Mouse (Mus musculus): Measurements from ENCODE around the gene Plk3. TPM values are rescaled to one million over a fixed set of nuclear protein-coding genes. Genes with fewer than 3 reads are reported as not detected.

Plk3 gene
- polyA plus RNA-seq, 1 experiment from 2014 or later, result 2.0 TPM

DNA sequence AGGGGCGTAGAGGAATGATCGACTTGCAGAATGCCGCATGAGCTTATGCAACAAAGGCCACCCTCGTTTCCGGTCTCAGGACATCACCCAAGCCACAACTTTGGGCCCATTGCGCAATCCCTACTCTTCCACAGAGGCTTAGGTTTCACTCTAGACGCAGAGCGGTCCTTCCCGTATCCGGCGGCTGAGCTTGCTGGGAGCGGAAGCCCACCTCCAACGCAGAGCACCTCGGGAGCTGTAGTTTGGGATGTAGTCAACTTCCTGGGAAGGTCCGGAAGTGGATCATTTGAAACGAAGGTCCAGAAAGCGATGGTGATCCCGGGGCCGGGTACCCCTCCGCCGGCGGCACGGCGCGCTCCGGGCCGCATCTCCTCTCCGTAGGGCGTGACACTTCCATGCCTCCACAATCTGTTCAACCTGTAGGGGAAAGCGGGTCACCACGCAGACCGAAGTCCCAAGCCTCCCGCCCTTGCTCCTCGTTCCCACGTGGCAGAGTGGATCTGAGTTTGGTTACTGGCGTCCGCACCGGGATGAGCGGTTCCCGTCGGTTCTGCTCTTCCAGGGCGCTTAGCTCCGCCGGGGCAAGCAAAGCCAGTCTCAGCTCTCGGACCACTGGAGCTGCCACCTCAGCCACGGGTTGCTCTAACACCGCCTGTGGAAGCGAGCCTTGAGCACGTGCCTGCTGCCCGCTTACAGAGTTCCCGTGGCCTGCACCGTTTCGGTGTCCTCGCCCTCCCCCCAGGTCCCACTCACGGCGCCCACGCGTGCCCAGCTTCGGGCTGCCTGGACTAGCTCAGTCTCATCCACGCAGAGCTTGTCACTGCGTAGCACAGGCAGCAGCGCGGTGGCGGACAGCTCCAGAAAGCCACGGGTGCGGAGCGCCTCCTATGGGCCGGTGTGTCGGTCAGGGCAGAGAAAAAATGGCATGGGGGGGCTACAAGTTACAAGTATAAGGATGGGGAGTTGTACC, 13.0 kb downstream of the Plk3 start:
- peak overlapping the region; percentile 65 for H3K4me3 ChIP-seq (ENCODE audit: inconsistent target)
- H3K79me2 ChIP-seq (ENCODE audit: inconsistent target), result no peaks in the 10 kb centered on the region
- H3K27ac ChIP-seq, result peak overlapping the region; percentile 60
- no peaks in the 10 kb centered on the region for H3K36me3 ChIP-seq (ENCODE audit: inconsistent target)
- under 1% methylated on average over 69 of the region's 69 CpGs for WGBS (ENCODE audit: missing documents)

DNA sequence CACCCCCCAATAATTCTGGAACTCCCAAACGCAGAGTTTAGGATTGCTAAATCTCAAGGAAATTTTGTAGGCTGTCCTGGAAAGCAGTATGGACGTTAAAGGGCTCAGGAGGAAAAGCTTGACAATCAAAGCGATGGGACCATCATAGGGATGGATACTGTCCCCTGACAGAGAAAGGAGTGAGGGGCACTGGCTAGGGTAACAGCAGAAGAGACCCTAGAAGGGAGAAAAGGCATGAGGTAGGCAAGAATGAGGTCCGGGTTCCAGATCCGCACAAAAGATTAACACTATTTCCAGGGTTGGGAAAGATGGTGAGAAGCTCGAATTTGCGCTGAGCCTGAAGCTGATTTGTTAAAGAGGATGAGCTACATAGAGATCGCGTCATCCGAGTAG, 13.7 kb downstream of the Plk3 start:
- Histone ChIP-seq H3K79me2 (ENCODE audit: inconsistent target) (no peaks in the 10 kb centered on the region), H3K4me3 (ENCODE audit: inconsistent target) (peak overlapping the region; percentile 23), H3K36me3 (ENCODE audit: inconsistent target) (no peaks in the 10 kb centered on the region), H3K27ac (peak overlapping the region; percentile 60)
- WGBS (ENCODE audit: missing documents), result 9% methylated on average over 10 of the region's 10 CpGs

DNA sequence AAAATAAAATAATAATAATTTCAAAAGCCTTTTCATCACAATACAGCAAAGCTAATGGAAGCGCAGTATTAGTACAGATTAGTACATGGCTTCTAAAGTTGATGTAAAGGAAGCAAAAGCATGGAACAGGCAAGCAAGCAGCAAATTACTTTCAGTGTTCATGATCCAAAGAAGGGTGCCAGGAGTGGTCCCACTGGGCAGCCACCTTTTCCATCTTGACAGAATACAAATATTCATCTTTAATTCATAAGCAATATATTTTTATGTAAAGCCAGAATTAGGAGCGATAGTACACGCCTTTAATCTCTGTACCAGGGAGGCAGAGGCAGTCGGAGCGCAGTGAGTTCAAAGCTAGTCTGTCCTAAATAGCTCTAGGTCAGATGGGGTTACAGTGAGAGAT, 14.1 kb downstream of the Plk3 start:
- Histone ChIP-seq H3K36me3 (ENCODE audit: inconsistent target) (no peaks in the 10 kb centered on the region), H3K27ac (peak overlapping the region; percentile 60), H3K79me2 (ENCODE audit: inconsistent target) (no peaks in the 10 kb centered on the region), H3K4me3 (ENCODE audit: inconsistent target) (peak overlapping the region; percentile 23; the same call in 1 of the 2 replicates)
- WGBS (ENCODE audit: missing documents), result 81% methylated on average over 5 of the region's 5 CpGs

DNA sequence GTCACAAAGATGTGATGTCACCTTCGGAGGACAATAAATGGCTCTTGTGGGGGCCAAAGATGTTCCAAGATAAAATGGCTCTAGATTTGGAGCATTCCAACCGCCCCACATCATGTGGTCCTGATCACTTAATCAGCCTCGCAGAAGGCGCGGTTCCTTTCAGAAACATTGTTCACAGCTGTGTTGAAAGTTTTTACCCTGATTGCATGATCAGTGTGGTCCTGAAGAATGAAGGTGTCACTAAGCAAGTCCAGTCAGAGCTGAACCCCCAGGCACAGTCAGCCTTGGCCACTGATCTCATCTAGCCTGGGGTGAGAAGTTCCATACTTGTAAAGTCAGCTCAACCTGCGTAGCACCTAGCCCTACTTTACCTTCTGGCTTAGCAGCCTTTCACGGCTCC, 15.8 kb downstream of the Plk3 start:
- Histone ChIP-seq H3K27ac (no peak overlapping the region), H3K79me2 (ENCODE audit: inconsistent target) (no peaks in the 10 kb centered on the region)
- WGBS (ENCODE audit: missing documents), result 83% methylated on average over 7 of the region's 7 CpGs

DNA sequence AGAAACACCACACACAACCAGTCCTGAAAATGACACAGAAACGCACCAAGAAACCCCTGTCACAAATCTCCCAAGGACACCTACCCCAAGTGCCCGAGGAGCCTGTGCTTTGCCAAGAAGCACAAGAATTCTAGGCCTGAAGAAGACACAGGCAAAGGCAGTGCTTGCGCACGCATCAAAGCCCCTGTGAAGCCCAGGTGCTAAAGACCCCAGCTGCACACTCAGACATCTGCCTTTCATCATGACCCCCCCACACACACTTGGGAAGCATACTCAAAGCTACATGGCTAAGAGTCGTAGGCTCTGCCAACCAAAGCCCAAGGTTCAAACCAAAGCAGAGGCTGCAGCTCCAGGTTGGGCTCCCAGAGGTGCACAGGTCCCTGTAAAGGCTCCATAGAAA, 18.2 kb downstream of the Plk3 start:
- Histone ChIP-seq H3K79me2 (ENCODE audit: inconsistent target) (no peaks in the 10 kb centered on the region), H3K36me3 (ENCODE audit: inconsistent target) (no peaks in the 10 kb centered on the region), H3K4me3 (ENCODE audit: inconsistent target) (no peak overlapping the region), H3K27ac (no peak overlapping the region)
- WGBS (ENCODE audit: missing documents), result 91% methylated on average over 5 of the region's 5 CpGs

More for the DNA sequence above, 15.8 kb downstream of the Plk3 start:
- H3K4me3 ChIP-seq (ENCODE audit: inconsistent target), result no peak overlapping the region
- H3K36me3 ChIP-seq (ENCODE audit: inconsistent target), result no peaks in the 10 kb centered on the region

DNA sequence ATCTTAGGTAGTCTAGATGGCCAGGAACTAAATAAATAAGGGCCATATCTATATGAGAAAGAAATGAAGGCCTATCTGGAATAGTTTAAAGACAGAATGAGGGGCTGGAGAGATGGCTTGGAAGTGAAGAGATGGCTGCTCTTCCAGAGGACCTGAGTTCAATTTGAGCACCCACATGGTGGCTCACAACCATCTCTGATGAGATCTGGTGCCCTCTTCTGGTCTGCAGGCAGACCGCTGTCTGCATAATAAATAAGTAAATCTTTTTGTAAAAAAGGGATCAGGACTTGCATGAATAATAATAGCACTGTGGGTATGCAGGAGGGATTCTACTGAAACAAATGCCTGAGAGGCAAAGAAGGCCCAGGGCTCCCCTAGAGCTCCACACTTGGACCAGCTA, 20.5 kb downstream of the Plk3 start:
- H3K27ac ChIP-seq, result no peak overlapping the region
- no peaks in the 10 kb centered on the region for H3K79me2 ChIP-seq (ENCODE audit: inconsistent target)
- WGBS (ENCODE audit: missing documents), result 83% methylated on average over 1 of the region's 1 CpGs
- no peak overlapping the region for H3K4me3 ChIP-seq (ENCODE audit: inconsistent target)
- no peaks in the 10 kb centered on the region for H3K36me3 ChIP-seq (ENCODE audit: inconsistent target)

DNA sequence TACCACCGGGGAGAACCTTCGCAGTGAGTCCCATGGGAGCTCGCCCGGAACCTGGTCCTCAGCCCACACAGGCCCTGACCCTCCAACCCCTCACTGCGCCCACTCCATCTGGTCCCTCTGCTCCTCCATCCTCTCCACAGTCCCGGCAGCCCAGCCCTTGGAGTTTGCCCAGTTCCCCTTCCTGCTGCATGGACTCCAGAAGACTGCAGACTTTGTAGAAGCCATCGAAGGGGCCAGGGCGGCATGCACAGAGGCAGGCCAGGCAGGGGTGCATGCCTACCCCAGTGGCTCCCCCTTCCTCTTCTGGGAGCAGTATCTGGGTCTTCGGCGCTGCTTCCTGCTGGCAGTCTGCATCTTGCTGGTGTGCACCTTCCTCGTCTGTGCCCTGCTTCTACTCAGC, 22.8 kb downstream of the Plk3 start:
- H3K36me3 ChIP-seq (ENCODE audit: inconsistent target), result no peaks in the 10 kb centered on the region
- H3K27ac ChIP-seq, result no peak overlapping the region
- H3K79me2 ChIP-seq (ENCODE audit: inconsistent target), result no peaks in the 10 kb centered on the region
- WGBS (ENCODE audit: missing documents), result 80% methylated on average over 11 of the region's 11 CpGs
- no peak overlapping the region for H3K4me3 ChIP-seq (ENCODE audit: inconsistent target)

DNA sequence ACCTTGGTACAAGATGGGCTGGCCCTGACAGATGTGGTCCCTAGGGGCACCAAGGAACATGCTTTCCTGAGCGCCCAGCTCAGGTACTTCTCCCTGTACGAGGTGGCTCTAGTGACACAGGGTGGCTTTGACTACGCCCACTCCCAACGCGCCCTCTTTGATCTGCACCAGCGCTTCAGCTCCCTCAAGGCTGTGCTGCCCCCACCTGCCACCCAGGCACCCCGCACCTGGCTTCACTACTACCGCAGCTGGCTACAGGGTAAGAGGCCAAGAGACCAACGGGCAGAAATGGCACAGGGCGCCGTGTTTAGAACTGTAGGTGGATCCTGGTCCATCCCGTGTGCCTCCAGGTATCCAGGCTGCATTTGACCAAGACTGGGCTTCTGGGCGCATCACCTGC, 23.5 kb downstream of the Plk3 start:
- Histone ChIP-seq H3K27ac (no peak overlapping the region), H3K4me3 (ENCODE audit: inconsistent target) (no peak overlapping the region), H3K36me3 (ENCODE audit: inconsistent target) (no peaks in the 10 kb centered on the region), H3K79me2 (ENCODE audit: inconsistent target) (no peaks in the 10 kb centered on the region)
- 91% methylated on average over 11 of the region's 13 CpGs for WGBS (ENCODE audit: missing documents)

DNA sequence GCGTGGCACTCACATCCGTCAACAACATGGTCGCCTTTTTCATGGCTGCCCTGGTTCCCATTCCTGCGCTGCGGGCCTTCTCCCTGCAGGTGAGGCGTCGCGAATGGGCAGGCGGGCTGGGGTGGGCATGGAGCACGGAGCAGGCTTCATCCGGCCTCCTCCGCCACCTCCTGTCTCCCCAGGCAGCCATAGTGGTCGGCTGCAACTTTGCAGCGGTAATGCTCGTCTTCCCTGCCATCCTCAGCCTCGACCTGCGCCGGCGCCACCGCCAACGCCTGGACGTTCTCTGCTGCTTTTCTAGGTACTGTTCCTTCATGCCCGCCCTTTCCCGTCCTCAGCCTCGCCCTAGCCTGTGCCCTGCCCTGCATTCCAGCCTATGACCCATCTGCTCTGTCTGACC, 24.4 kb downstream of the Plk3 start:
- WGBS (ENCODE audit: missing documents), result 92% methylated on average over 25 of the region's 25 CpGs
- Histone ChIP-seq H3K79me2 (ENCODE audit: inconsistent target) (no peaks in the 10 kb centered on the region), H3K27ac (no peak overlapping the region), H3K36me3 (ENCODE audit: inconsistent target) (no peaks in the 10 kb centered on the region), H3K4me3 (ENCODE audit: inconsistent target) (no peak overlapping the region)

DNA sequence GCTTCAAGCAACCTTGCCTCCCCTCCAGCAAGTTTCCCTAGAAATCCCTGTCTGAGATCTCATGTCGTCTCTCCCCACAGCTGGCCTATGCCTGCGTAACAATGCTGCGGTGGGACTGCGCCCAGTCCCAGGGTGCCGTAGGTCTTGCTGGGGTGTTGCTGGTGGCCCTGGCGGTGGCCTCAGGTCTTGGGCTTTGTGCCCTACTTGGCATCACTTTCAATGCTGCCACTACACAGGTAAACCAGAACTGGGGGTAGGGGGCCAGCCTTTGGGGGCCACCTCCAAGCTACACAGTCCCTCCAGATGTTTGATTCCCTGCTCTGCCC, 25.3 kb downstream of the Plk3 start:
- Histone ChIP-seq H3K27ac (no peak overlapping the region), H3K79me2 (ENCODE audit: inconsistent target) (no peaks in the 10 kb centered on the region), H3K4me3 (ENCODE audit: inconsistent target) (no peak overlapping the region), H3K36me3 (ENCODE audit: inconsistent target) (no peaks in the 10 kb centered on the region)
- WGBS (ENCODE audit: missing documents), result 96% methylated on average over 6 of the region's 6 CpGs

DNA sequence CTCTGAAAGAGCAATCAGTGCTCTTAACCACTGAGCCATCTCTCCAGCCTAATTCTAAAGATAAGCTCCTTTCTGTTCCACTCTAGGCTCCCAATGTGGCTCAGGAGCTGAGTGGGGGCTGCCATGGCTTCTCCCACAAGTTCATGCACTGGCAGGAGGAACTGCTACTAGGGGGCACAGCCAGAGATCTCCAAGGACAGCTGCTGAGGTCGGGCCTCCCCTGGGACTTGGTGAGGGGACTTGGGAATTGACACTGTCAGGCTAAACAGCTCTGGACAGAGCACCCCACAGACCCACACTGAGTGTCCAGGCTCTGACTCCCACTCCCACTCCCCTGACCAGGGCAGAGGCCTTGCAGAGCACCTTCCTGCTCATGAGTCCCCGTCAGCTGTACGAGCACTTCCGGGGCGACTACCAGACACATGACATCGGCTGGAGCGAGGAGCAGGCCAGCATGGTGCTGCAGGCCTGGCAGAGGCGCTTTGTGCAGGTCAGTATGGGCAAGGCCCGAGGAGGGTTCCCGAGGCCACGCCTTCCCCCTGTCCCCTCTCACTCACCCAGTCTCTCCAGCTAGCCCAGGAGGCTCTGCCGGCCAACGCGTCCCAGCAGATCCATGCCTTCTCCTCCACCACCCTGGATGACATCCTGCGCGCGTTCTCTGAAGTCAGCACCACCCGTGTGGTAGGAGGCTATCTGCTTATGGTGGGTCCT, 25.8 kb downstream of the Plk3 start:
- Histone ChIP-seq H3K36me3 (ENCODE audit: inconsistent target) (no peaks in the 10 kb centered on the region), H3K79me2 (ENCODE audit: inconsistent target) (no peaks in the 10 kb centered on the region), H3K27ac (no peak overlapping the region), H3K4me3 (ENCODE audit: inconsistent target) (no peak overlapping the region)
- WGBS (ENCODE audit: missing documents), result 92% methylated on average over 18 of the region's 18 CpGs

DNA sequence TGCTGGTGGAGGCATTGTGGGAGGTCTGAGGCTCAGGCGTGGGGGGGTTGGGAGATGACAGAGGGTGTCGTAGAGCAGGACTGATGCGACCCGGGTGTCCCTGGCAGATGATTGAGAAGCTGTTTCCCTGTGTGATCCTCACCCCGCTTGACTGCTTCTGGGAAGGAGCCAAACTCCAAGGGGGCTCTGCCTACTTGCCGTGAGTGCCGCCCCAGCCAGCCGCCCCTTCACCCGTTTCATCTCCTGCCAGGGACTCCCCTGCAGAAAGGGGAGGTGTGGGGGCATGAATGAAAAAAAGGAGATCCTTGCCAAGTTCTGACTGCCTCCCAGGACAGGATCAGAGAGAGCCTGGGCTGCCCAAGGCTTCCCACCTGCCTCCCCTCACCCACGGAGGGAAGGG, 28.6 kb downstream of the Plk3 start:
- WGBS (ENCODE audit: missing documents), result 78% methylated on average over 10 of the region's 10 CpGs
- Histone ChIP-seq H3K36me3 (ENCODE audit: inconsistent target) (no peaks in the 10 kb centered on the region), H3K79me2 (ENCODE audit: inconsistent target) (no peaks in the 10 kb centered on the region), H3K4me3 (ENCODE audit: inconsistent target) (no peak overlapping the region), H3K27ac (no peak overlapping the region)

DNA sequence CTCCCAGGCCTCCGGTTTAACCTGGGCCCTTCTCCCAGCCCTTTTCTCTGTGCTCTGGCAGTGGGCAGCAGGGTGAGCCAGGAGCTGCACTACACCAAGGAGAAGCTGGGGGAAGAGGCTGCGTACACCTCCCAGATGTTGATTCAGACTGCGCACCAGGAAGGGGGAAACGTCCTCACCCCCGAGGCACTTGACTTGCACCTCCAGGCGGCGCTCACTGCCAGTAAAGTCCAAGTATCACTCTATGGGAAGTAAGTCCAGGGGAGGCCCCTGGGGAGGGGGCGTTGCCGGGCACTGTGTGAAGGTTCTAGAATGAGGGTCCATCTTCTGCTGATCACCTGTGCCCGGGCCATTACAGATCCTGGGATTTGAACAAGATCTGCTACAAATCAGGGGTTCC, 29.1 kb downstream of the Plk3 start:
- Histone ChIP-seq H3K27ac (no peak overlapping the region), H3K79me2 (ENCODE audit: inconsistent target) (no peaks in the 10 kb centered on the region)

DNA sequence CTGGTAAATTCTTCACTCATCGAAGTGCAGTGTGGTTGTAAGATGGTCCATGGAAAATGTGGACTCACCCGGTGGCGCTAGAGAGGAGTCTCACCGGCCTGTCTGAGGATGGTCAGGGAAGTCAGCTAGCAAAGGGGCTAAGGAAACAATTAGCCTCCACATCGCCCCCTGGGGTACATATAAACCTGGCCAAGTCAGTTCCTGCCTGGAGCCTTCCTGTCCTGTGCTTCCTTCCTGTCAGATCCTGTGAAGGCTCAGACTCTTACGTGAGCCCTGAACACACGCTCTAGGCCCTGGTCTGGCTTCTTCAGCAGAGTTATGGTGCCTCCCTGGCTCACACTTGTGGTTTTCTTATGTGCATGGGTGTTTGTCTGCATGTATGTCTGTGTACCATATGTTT, 32.5 kb downstream of the Plk3 start:
- Histone ChIP-seq H3K27ac (no peak overlapping the region), H3K36me3 (ENCODE audit: inconsistent target) (no peaks in the 10 kb centered on the region), H3K4me3 (ENCODE audit: inconsistent target) (no peak overlapping the region), H3K79me2 (ENCODE audit: inconsistent target) (no peaks in the 10 kb centered on the region)
- WGBS (ENCODE audit: missing documents), result 70% methylated on average over 7 of the region's 7 CpGs

More for the DNA sequence above, 29.1 kb downstream of the Plk3 start:
- no peaks in the 10 kb centered on the region for H3K36me3 ChIP-seq (ENCODE audit: inconsistent target)
- WGBS (ENCODE audit: missing documents), result 66% methylated on average over 10 of the region's 10 CpGs
- H3K4me3 ChIP-seq (ENCODE audit: inconsistent target), result no peak overlapping the region

DNA sequence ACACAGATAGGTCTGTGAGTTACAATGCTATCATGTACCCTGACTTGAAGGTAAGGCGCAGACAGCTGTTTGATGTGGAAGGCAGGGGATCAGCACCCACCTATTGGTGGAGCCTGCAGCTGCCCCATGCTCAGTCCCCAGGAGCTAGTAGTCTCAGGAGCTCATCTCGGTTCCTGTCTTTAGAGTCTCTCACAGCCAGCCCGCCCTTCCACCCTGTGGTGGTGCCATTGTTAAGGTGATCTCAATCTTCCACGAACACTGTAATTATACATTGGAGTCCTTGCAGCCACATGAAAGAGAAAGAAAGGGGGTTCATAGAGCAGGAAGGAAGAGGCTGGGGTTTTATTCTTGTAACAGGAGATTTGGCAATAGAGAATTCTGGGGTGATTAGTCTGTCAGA, 33.7 kb downstream of the Plk3 start:
- Histone ChIP-seq H3K36me3 (ENCODE audit: inconsistent target) (no peaks in the 10 kb centered on the region), H3K4me3 (ENCODE audit: inconsistent target) (no peak overlapping the region), H3K79me2 (ENCODE audit: inconsistent target) (no peaks in the 10 kb centered on the region), H3K27ac (no peak overlapping the region)
- 52% methylated on average over 4 of the region's 4 CpGs for WGBS (ENCODE audit: missing documents)

Data from macrophage (primary cell).